Mouse (Mus musculus) heart, postnatal 36 days (tissue): Measurements from ENCODE around the gene Fancm. TPM values are rescaled to one million over a fixed set of nuclear protein-coding genes. Genes with fewer than 3 reads are reported as not detected.
"Not testable (repeated sequence)": the region's sequence is repeated elsewhere in the genome, so short reads cannot be mapped to it uniquely, and the experiment has no call there.

Source experiments
- DNase-seq, 2 experiments: peaks; one replicate each; pipeline ENCODE4 v3.0.0; 2021 to 2022
- intact Hi-C: fragments of 180-260 bp; cut with DNase I; formaldehyde crosslinking; loops from one replicate; pipeline ENCODE4 v1.15.1; 2025
- total RNA-seq, 2 experiments: library from RNA; stranded (reverse); gene quantifications; 2 replicates each; pipeline ENCODE4 v1.2.3; 2021

Gene Fancm
- total RNA-seq, 2 experiments from 2014 or later, result 3.0 to 5.1 TPM

GRCm38 (mm10) chr12:65113925-65114324, 38.5 kb downstream of the Fancm start:
- intact Hi-C loops, result no loop called here
- no peak for DNase-seq

GRCm38 (mm10) chr12:65114978-65115377, 39.6 kb downstream of the Fancm start:
- DNase-seq, result not testable (repeated sequence)

GRCm38 (mm10) chr12:65118968-65119367, 43.6 kb downstream of the Fancm start:
- no peak for DNase-seq
- intact Hi-C loops, result no loop called here

More at GRCm38 (mm10) chr12:65114978-65115377, 39.6 kb downstream of the Fancm start:
- intact Hi-C loops, result not testable (repeated sequence)

- DNase-seq, result no peak
- intact Hi-C loops, result no loop called here
Measured at GRCm38 (mm10) chr12:65119451-65119850, 44.0 kb downstream of the Fancm start.

GRCm38 (mm10) chr12:65136121-65136520, 60.7 kb downstream of the Fancm start:
- not testable (repeated sequence) for DNase-seq

GRCm38 (mm10) chr12:65172021-65172951, 96.9 kb downstream of the Fancm start, which contains the start of gene Mis18bp1:
TSS of gene Mis18bp1 (minus strand) at chr12:65172604.
- DNase-seq, result peak; percentile 94 to 97
- intact Hi-C loops, result loop anchor here (5.0 kb wide), 4 partner anchors 95 to 255 kb away; partner anchors contain the start of genes Fancm, Gm527 and Prpf39

More at GRCm38 (mm10) chr12:65136121-65136520, 60.7 kb downstream of the Fancm start:
- intact Hi-C loops, result not testable (repeated sequence)

GRCm38 (mm10) chr12:65172959-65173358, 97.6 kb downstream of the Fancm start:
- intact Hi-C loops, result loop anchor here (5.0 kb wide), 4 partner anchors 96 to 256 kb away; partner anchors contain the start of genes Fancm, Gm527 and Prpf39
- DNase-seq, result peak; percentile 56 to 60

GRCm38 (mm10) chr12:65173736-65174135, 98.3 kb downstream of the Fancm start:
- intact Hi-C loops, result loop anchor here (5.0 kb wide), 4 partner anchors 96 to 256 kb away; partner anchors contain the start of genes Fancm, Gm527 and Prpf39
- DNase-seq, result no peak

Other genes starting within 250 kb of the Fancm start
- 1 to 10 TPM; 4.3 to 5.1 TPM for gene Gm527, start 157.7 kb upstream of the Fancm start, total RNA-seq
- gene Klhl28, start 110.1 kb upstream of the Fancm start, total RNA-seq, result 10 to 100 TPM; 11.5 to 12.1 TPM
- gene Togaram1, start 109.8 kb upstream of the Fancm start, total RNA-seq, result 10 to 100 TPM; 12.9 to 14.6 TPM
- 10 to 100 TPM; 11.3 to 13.4 TPM for gene Prpf39, start 39.3 kb upstream of the Fancm start, total RNA-seq
- 100 to 1,000 TPM; 238 to 256 TPM for gene Fkbp3, start 1.6 kb upstream of the Fancm start, total RNA-seq
- gene Mis18bp1, start 97.0 kb downstream of the Fancm start, total RNA-seq, result under 1 TPM; 0.47 to 0.65 TPM
- gene Wdr20rt, start 149.9 kb downstream of the Fancm start, total RNA-seq, result not detected